Mouse (Mus musculus) cerebral cortex, adult 2 months (tissue): ENCODE measurements around the gene Srpx.

Experiments used
- WGBS: fragments of 180-500 bp; shearing (Covaris S2); methylation state at CpG from one replicate; pipeline ENCODE4 v1.1.7; 2018; 5-methylcytosine and 5-hydroxymethylcytosine counted together

Gene Srpx

GRCm38 (mm10) chrX:10117065-10117719 lies at the start of gene Srpx:
Gene Srpx (minus strand): TSS chrX:10117709.
- 34% methylated on average over 19 of the region's 19 CpGs for WGBS

GRCm38 (mm10) chrX:10152390-10152789 lies 34.9 kb upstream of the Srpx start:
- WGBS = 66% methylated on average over 3 of the region's 3 CpGs

GRCm38 (mm10) chrX:10115780-10116179 lies 1.7 kb downstream of the Srpx start:
- 28% methylated on average over 3 of the region's 3 CpGs for WGBS

- 63% methylated on average over 1 of the region's 1 CpGs for WGBS
Observed at GRCm38 (mm10) chrX:10110736-10111135, 6.8 kb downstream of the Srpx start.

- 19% methylated on average over 4 of the region's 4 CpGs for WGBS
Observed at GRCm38 (mm10) chrX:10108558-10108957, 9.0 kb downstream of the Srpx start.

- 61% methylated on average over 5 of the region's 5 CpGs for WGBS
Observed at GRCm38 (mm10) chrX:10105475-10105874, 12.0 kb downstream of the Srpx start.

- WGBS = 100% methylated on average over 1 of the region's 1 CpGs
Observed at GRCm38 (mm10) chrX:10102739-10103138, 14.8 kb downstream of the Srpx start.

GRCm38 (mm10) chrX:10095797-10096196 lies 21.7 kb downstream of the Srpx start:
- WGBS = 77% methylated on average over 3 of the region's 3 CpGs

GRCm38 (mm10) chrX:10080385-10080784 lies 37.1 kb downstream of the Srpx start:
- 81% methylated on average over 3 of the region's 3 CpGs for WGBS

GRCm38 (mm10) chrX:10079981-10080380 lies 37.5 kb downstream of the Srpx start:
- 81% methylated on average over 1 of the region's 1 CpGs for WGBS

- 50% methylated on average over 3 of the region's 3 CpGs for WGBS
Observed at GRCm38 (mm10) chrX:10073966-10074365, 43.5 kb downstream of the Srpx start.

- 78% methylated on average over 2 of the region's 2 CpGs for WGBS
Observed at GRCm38 (mm10) chrX:10071529-10071928, 46.0 kb downstream of the Srpx start.

GRCm38 (mm10) chrX:10070689-10071088 lies 46.8 kb downstream of the Srpx start:
- 11% methylated on average over 6 of the region's 6 CpGs for WGBS

GRCm38 (mm10) chrX:10069405-10069804 lies 48.1 kb downstream of the Srpx start:
- WGBS = 76% methylated on average over 4 of the region's 4 CpGs

GRCm38 (mm10) chrX:10063781-10064180 lies 53.7 kb downstream of the Srpx start:
- 64% methylated on average over 1 of the region's 1 CpGs for WGBS

GRCm38 (mm10) chrX:10063361-10063760 lies 54.1 kb downstream of the Srpx start:
- WGBS = 60% methylated on average over 2 of the region's 2 CpGs

- 56% methylated on average over 4 of the region's 4 CpGs for WGBS
Observed at GRCm38 (mm10) chrX:10062201-10062600, 55.3 kb downstream of the Srpx start.

- WGBS = 90% methylated on average over 1 of the region's 1 CpGs
Observed at GRCm38 (mm10) chrX:10007675-10008270, 109.7 kb downstream of the Srpx start.

- 40% methylated on average over 1 of the region's 1 CpGs for WGBS
Observed at GRCm38 (mm10) chrX:10005946-10006345, 111.6 kb downstream of the Srpx start.

- WGBS = 85% methylated on average over 1 of the region's 1 CpGs
Observed at GRCm38 (mm10) chrX:10000718-10001117, 116.8 kb downstream of the Srpx start.
